Comparison of ENCODE assay signal across 15 mouse cellular contexts in the genomic region with DNA sequence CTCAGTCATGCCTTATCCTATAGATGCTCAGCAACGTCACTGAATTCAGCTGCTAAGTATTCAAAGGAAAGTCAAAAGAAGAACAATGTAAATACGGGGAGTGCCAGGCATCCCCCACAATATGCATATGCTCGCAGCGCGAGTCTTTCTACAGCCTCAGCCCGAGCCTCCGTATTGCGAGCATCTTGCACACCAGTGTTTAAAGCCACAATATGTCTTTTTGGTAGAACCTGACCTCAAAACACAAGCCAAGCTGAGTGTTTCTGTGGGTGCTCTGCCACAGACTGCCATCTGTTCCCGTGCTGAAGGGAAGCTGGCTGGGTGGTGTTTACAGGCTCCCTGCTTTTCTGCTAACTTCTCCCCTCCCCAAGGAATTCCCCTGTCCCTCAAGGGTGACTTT. TPM values are rescaled to one million over a fixed set of nuclear protein-coding genes. Genes with fewer than 3 reads are reported as not detected.
DNase-seq lines count a peak whose midpoint lies in the region; ATAC-seq and TF ChIP-seq lines count a peak whose summit lies in the region.
"Had no signal": no experiment of that assay in that cellular context is flagged by ENCODE, and none has a peak within 500 bp of the region (broad histone marks: within the 10 kb centered on the region; RNA-seq: fewer than 3 reads in every experiment).

No protein-coding gene starts in this region.

- H3K9me3 ChIP-seq in heart, embryonic 10.5 days, result no peaks in the 10 kb centered on the region
- H3K9me3 ChIP-seq in stomach, postnatal 0 days (ENCODE audit: control insufficient read depth, low read length), result no peaks in the 10 kb centered on the region
- no peaks in the 10 kb centered on the region for H3K9me3 ChIP-seq in hindbrain, embryonic 14.5 days (ENCODE audit: control insufficient read depth, low read length)
- H3K9me3 ChIP-seq: hindbrain, embryonic 10.5 days; limb, embryonic 13.5 days had no signal

- H3K4me3 ChIP-seq in heart, embryonic 10.5 days, result no peak overlapping the region
- H3K4me3 ChIP-seq in left cerebral cortex, adult 2 months, result no peak overlapping the region
- no peak overlapping the region for H3K4me3 ChIP-seq in stomach, postnatal 0 days (ENCODE audit: low read depth, low read length)
- no peak overlapping the region for H3K4me3 ChIP-seq in hindbrain, embryonic 14.5 days (replicated peaks; ENCODE audit: low read length)
- H3K4me3 ChIP-seq: erythroblast, embryonic 14.5 days; hindbrain, embryonic 10.5 days; limb, embryonic 13.5 days had no signal

- no peaks in the 10 kb centered on the region for H3K27me3 ChIP-seq in heart, embryonic 10.5 days (ENCODE audit: insufficient read depth, poor library complexity, severe bottlenecking)
- H3K27me3 ChIP-seq in stomach, postnatal 0 days (ENCODE audit: control insufficient read depth, insufficient read depth, low read length), result no peaks in the 10 kb centered on the region
- H3K27me3 ChIP-seq in hindbrain, embryonic 14.5 days (ENCODE audit: control insufficient read depth, insufficient read depth, low read length), result no peaks in the 10 kb centered on the region
- H3K27me3 ChIP-seq: limb, embryonic 13.5 days had no signal

- intact Hi-C loops in left cerebral cortex, adult 2 months (cut with DNase I), result loop anchor here (1.0 to 5.0 kb wide), 3 partner anchors 11 to 91 kb away; a partner anchor contains a TSS

- no peaks in the 10 kb centered on the region for H3K4me1 ChIP-seq in heart, embryonic 10.5 days
- no peaks in the 10 kb centered on the region for H3K4me1 ChIP-seq in stomach, postnatal 0 days (replicated peaks; ENCODE audit: control insufficient read depth, insufficient read depth)
- no peaks in the 10 kb centered on the region for H3K4me1 ChIP-seq in hindbrain, embryonic 14.5 days (replicated peaks; ENCODE audit: control insufficient read depth, insufficient read depth, low read length)
- H3K4me1 ChIP-seq: hindbrain, embryonic 10.5 days; limb, embryonic 13.5 days had no signal

- H3K9ac ChIP-seq in stomach, postnatal 0 days (ENCODE audit: low read length), result no peak overlapping the region
- no peak overlapping the region for H3K9ac ChIP-seq in hindbrain, embryonic 14.5 days
- H3K9ac ChIP-seq: limb, embryonic 13.5 days; lung, embryonic 14.5 days had no signal

- ATAC-seq in stomach, postnatal 0 days (ENCODE audit: low FRiP score, low TSS enrichment), result no peak
- ATAC-seq in hindbrain, embryonic 14.5 days (ENCODE audit: low FRiP score), result no peak

- no peak overlapping the region for H3K4me2 ChIP-seq in stomach, postnatal 0 days (replicated peaks; ENCODE audit: low read depth)
- H3K4me2 ChIP-seq in hindbrain, embryonic 14.5 days (replicated peaks), result no peak overlapping the region
- H3K4me2 ChIP-seq: limb, embryonic 13.5 days; lung, embryonic 14.5 days; midbrain, embryonic 11.5 days had no signal

- TF ChIP-seq CTCF in left cerebral cortex, adult 2 months (IDR thresholded peaks at IDR 0.05), result no peak
- no peak for TF ChIP-seq CTCF in stomach, postnatal 0 days (IDR thresholded peaks at IDR 0.05; ENCODE audit: low read depth)

- 51% methylated on average over 9 of the region's 9 CpGs for WGBS in heart, embryonic 10.5 days
- WGBS in stomach, postnatal 0 days, result 49% methylated on average over 9 of the region's 9 CpGs
- 50% methylated on average over 9 of the region's 9 CpGs for WGBS in hindbrain, embryonic 14.5 days

- H3K27ac ChIP-seq in heart, embryonic 10.5 days, result no peak overlapping the region
- no peak overlapping the region for H3K27ac ChIP-seq in left cerebral cortex, adult 2 months
- no peak overlapping the region for H3K27ac ChIP-seq in stomach, postnatal 0 days (replicated peaks)
- no peak overlapping the region for H3K27ac ChIP-seq in hindbrain, embryonic 14.5 days
- H3K27ac ChIP-seq: hindbrain, embryonic 10.5 days; limb, embryonic 13.5 days had no signal

- no peaks in the 10 kb centered on the region for H3K36me3 ChIP-seq in heart, embryonic 10.5 days
- no peaks in the 10 kb centered on the region for H3K36me3 ChIP-seq in stomach, postnatal 0 days (ENCODE audit: control insufficient read depth, insufficient read depth, low read length)
- no peaks in the 10 kb centered on the region for H3K36me3 ChIP-seq in hindbrain, embryonic 14.5 days (replicated peaks; ENCODE audit: control insufficient read depth, insufficient read depth)
- H3K36me3 ChIP-seq: hindbrain, embryonic 10.5 days; limb, embryonic 13.5 days had no signal

- TF ChIP-seq EP300 in stomach, postnatal 0 days (optimal IDR thresholded peaks at IDR 0.05), result no peak

- peak; percentile 79 for DNase-seq in heart, adult 11 months
- no peak for DNase-seq in heart, embryonic 10.5 days (ENCODE audit: low spot score)
- DNase-seq in cerebellum, postnatal 25 days, result peak; percentile 51
- DNase-seq in left cerebral cortex, adult 2 months (ENCODE audit: extremely low spot score in 1 of 2, low spot score in 2 of 2), result peak; percentile 29 to 48
- peak; percentile 7 for DNase-seq in stomach, postnatal 0 days (ENCODE audit: low spot score)
- no peak for DNase-seq in hindbrain, embryonic 14.5 days (ENCODE audit: low spot score)
- DNase-seq in retina, postnatal 1 day, result no peak
- DNase-seq in lung, postnatal 4 days, result no peak
- DNase-seq: adrenal gland, postnatal 25 days; kidney, adult 8-10 months; lung, embryonic 14.5 days had no signal

RNA-seq across cellular contexts. Expression of a gene that starts 46.7 kb away (rescaled TPM):
- 0.69 and 2.0 TPM in 2 replicates for polyA plus RNA-seq in heart, embryonic 10.5 days (2016; fragmentation: Nextera tagmentation; extraction: Ambion mirVana)
- total RNA-seq in left cerebral cortex, adult 2 months (2021), result 10 to 100 TPM; 90.3 to 93.9 TPM
- polyA plus RNA-seq in stomach, postnatal 0 days (2015; fragmentation: Nextera tagmentation; extraction: Ambion mirVana), result 0.45 and 0.50 TPM in 2 replicates
- polyA plus RNA-seq in hindbrain, embryonic 14.5 days (2014; fragmentation: Nextera tagmentation; extraction: Ambion mirVana), result 10.3 and 10.4 TPM in 2 replicates
- polyA plus RNA-seq: erythroblast, embryonic 14.5 days had no signal

Comparison
In these comparisons a context has a peak if more than half of its experiments do, and no peak if none do; other contexts are left out.
1. DNase-seq: peak in heart, adult 11 months (single experiment), cerebellum, postnatal 25 days (2 of 2), left cerebral cortex, adult 2 months (2 of 2) and stomach, postnatal 0 days (single experiment); none in heart, embryonic 10.5 days (single experiment), hindbrain, embryonic 14.5 days (single experiment), retina, postnatal 1 day (single experiment) and lung, postnatal 4 days (0 of 2).